Mouse (Mus musculus): ENCODE measurements around the gene Krt19.

Krt19 gene

GRCm38 (mm10) chr11:100135731-100136130, 12.7 kb downstream of the Krt19 start, which contains the start of gene Krt15:
Gene Krt15, minus strand, starts transcription at chr11:100135928.
- no peak for DNase-seq

GRCm38 (mm10) chr11:100124901-100125300, 23.6 kb downstream of the Krt19 start:
- no peak for DNase-seq

GRCm38 (mm10) chr11:100121466-100121865, 27.0 kb downstream of the Krt19 start, which contains the start of gene Krt13:
Gene Krt13, minus strand, starts transcription at chr11:100121566.
- no peak for DNase-seq

GRCm38 (mm10) chr11:100120331-100120730, 28.1 kb downstream of the Krt19 start:
- DNase-seq, result no peak

- no peak for DNase-seq
Measured at GRCm38 (mm10) chr11:100113742-100114029, 34.8 kb downstream of the Krt19 start.

- DNase-seq, result no peak
Measured at GRCm38 (mm10) chr11:100112935-100113741, 35.3 kb downstream of the Krt19 start.

GRCm38 (mm10) chr11:100105576-100106122, 42.8 kb downstream of the Krt19 start, which contains the start of gene Krt36:
Gene Krt36, minus strand, starts transcription at chr11:100105626.
- no peak for DNase-seq

- no peak for DNase-seq
Measured at GRCm38 (mm10) chr11:100102693-100103429, 45.6 kb downstream of the Krt19 start.

GRCm38 (mm10) chr11:100100391-100100790, 48.1 kb downstream of the Krt19 start:
- DNase-seq, result no peak

- DNase-seq, result no peak
Measured at GRCm38 (mm10) chr11:100097819-100098218, 50.6 kb downstream of the Krt19 start.

GRCm38 (mm10) chr11:100096141-100096540, 52.3 kb downstream of the Krt19 start, which contains the start of gene Krt35:
Gene Krt35, minus strand, starts transcription at chr11:100096241.
- DNase-seq, result no peak

Data from layer of hippocampus, adult 9-11 months (tissue).